Mouse (Mus musculus) gonadal fat pad, adult 2 months (tissue): ENCODE results near the gene Cldn6. TPM values are rescaled to one million over a fixed set of nuclear protein-coding genes. Genes with fewer than 3 reads are reported as not detected.

Source experiments
- DNase-seq: peaks from one replicate; pipeline ENCODE4 v3.0.0-alpha.2; 2012; ENCODE audit warnings: low read depth
- polyA plus RNA-seq: library from polyadenylated mRNA; depleted of rRNA; stranded (reverse); fragments of >200 nt; gene quantifications from 2 replicates; pipeline ENCODE4 v1.2.3, GENCODE M21; 2012; rRNA removed

Gene Cldn6
- polyA plus RNA-seq, 1 experiment = 1.9 TPM

- no peak for DNase-seq
These were observed 43.5 kb downstream of the Cldn6 start, which contains the start of gene 1520401A03Rik for GRCm38 (mm10) chr17:23722376-23723125. TSS of gene 1520401A03Rik (minus strand) at chr17:23722783.

GRCm38 (mm10) chr17:23725477-23725876, 46.4 kb downstream of the Cldn6 start:
- DNase-seq = no peak

- DNase-seq = no peak
These were observed 47.1 kb downstream of the Cldn6 start, which contains the start of gene Pkmyt1 for GRCm38 (mm10) chr17:23725999-23726757. TSS of gene Pkmyt1 (plus strand) at chr17:23726336.

GRCm38 (mm10) chr17:23726758-23727142, 47.7 kb downstream of the Cldn6 start:
- DNase-seq = no peak

- DNase-seq = no peak
These were observed 51.4 kb downstream of the Cldn6 start for GRCm38 (mm10) chr17:23730441-23730840.

Other genes with a start within 250 kb of the Cldn6 start
- not detected in 2 replicates for gene Vmn2r117, start 199.6 kb upstream of the Cldn6 start, polyA plus RNA-seq
- gene Zfp213, start 115.0 kb upstream of the Cldn6 start, polyA plus RNA-seq = 19.7 and 20.4 TPM in 2 replicates
- 27.0 and 36.2 TPM in 2 replicates for gene Zfp13, start 79.8 kb upstream of the Cldn6 start, polyA plus RNA-seq
- gene Zscan10, start 78.4 kb upstream of the Cldn6 start, polyA plus RNA-seq = 0.05 TPM in 1 of 2 replicates, not detected in the other
- gene Mmp25, start 34.0 kb upstream of the Cldn6 start, polyA plus RNA-seq = 0.30 and 0.32 TPM in 2 replicates
- gene Bicdl2, start 18.7 kb upstream of the Cldn6 start, polyA plus RNA-seq = 1.7 TPM in 2 replicates
- gene Hcfc1r1, start 5.7 kb upstream of the Cldn6 start, polyA plus RNA-seq = 326 and 359 TPM in 2 replicates
- gene Thoc6, start 5.4 kb upstream of the Cldn6 start, polyA plus RNA-seq = 15.7 and 21.4 TPM in 2 replicates
- gene Tnfrsf12a, start 1.8 kb upstream of the Cldn6 start, polyA plus RNA-seq = 17.6 and 20.9 TPM in 2 replicates
- 0.99 and 1.7 TPM in 2 replicates for gene Cldn9, start 4.8 kb downstream of the Cldn6 start, polyA plus RNA-seq
- gene 1520401A03Rik, start 43.5 kb downstream of the Cldn6 start, polyA plus RNA-seq = 0.16 and 0.28 TPM in 2 replicates
- 14.9 and 15.7 TPM in 2 replicates for gene Pkmyt1, start 47.1 kb downstream of the Cldn6 start, polyA plus RNA-seq
- 27.7 and 28.9 TPM in 2 replicates for gene Paqr4, start 61.6 kb downstream of the Cldn6 start, polyA plus RNA-seq
- gene Kremen2, start 66.6 kb downstream of the Cldn6 start, polyA plus RNA-seq = 0.43 and 0.57 TPM in 2 replicates
- gene Flywch1, start 92.4 kb downstream of the Cldn6 start, polyA plus RNA-seq = 52.1 and 54.6 TPM in 2 replicates
- gene Flywch2, start 106.8 kb downstream of the Cldn6 start, polyA plus RNA-seq = 14.1 and 15.4 TPM in 2 replicates
- gene Srrm2, start 111.3 kb downstream of the Cldn6 start, polyA plus RNA-seq = 381 and 457 TPM in 2 replicates
- gene Elob, start 149.9 kb downstream of the Cldn6 start, polyA plus RNA-seq = 689 and 774 TPM in 2 replicates
- gene Prss33, start 156.8 kb downstream of the Cldn6 start, polyA plus RNA-seq = 3.5 and 5.6 TPM in 2 replicates
- 0.19 TPM in 1 of 2 replicates, not detected in the other for gene Prss32, start 164.6 kb downstream of the Cldn6 start, polyA plus RNA-seq
- gene Prss41, start 164.9 kb downstream of the Cldn6 start, polyA plus RNA-seq = 0.77 and 1.0 TPM in 2 replicates
- 0.18 and 0.76 TPM in 2 replicates for gene Prss21, start 188.8 kb downstream of the Cldn6 start, polyA plus RNA-seq
- gene Dcpp1, start 201.6 kb downstream of the Cldn6 start, polyA plus RNA-seq = not detected in 2 replicates
- gene Dcpp2, start 201.6 kb downstream of the Cldn6 start, polyA plus RNA-seq = not detected in 2 replicates
- not detected in 2 replicates for gene Dcpp3, start 238.2 kb downstream of the Cldn6 start, polyA plus RNA-seq